Mouse (Mus musculus) cerebellum, postnatal 36 days (tissue): ENCODE data around the gene Hist4h4.
A peak's percentile ranks its signal among the peaks of the same experiment; 100 is the strongest.
"Not testable (repeated sequence)": the region's sequence is repeated elsewhere in the genome, so short reads cannot be mapped to it uniquely, and the experiment has no call there.

Experiments used
- DNase-seq, 2 experiments: peaks; one replicate each; pipeline ENCODE4 v3.0.0; 2021 to 2022; ENCODE audit warnings: mixed read lengths in 2 of 2

Hist4h4 gene

DNA sequence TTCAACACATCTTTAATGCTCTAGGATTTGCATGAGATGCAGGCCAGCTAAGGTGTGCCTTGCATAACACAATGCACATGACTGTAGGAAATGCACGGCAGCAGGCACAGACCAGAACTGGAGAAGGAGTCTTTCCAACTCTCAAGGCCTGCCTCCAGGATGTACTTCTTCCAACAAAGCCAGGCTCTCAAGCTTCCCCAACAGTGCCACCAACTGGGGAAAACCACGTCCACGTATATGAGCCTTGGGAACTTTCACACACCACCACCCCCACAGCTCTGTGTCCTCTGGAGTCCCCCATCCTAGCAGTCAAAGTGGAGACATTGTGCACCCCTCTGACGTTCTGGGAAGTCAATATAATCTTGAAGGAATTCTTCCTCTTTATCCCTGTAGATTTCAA lies 8.9 kb upstream of the Hist4h4 start:
- DNase-seq = no peak

DNA sequence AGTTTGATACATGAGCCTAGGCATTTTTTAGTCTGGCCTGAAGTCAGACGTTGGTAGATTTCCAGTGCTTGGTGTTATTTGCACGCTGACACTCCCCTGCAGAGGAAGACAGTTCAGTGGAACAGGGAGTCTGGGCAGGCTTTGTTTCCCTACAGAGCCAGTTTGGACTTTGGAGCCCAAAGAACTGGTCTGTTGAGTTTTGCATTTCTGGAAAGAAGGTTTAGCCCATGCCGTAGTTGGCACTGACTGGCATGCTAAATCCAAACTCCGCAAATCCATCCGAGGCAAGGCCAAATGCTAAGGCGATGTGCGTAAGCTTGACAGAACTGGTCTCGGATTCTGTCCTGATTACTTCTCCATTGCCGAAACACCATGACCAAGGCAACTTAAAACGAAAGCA lies 7.0 kb upstream of the Hist4h4 start:
- DNase-seq = no peak

GRCm38 (mm10) chr6:136809673-136810072 lies 5.5 kb upstream of the Hist4h4 start:
- no peak for DNase-seq

DNA sequence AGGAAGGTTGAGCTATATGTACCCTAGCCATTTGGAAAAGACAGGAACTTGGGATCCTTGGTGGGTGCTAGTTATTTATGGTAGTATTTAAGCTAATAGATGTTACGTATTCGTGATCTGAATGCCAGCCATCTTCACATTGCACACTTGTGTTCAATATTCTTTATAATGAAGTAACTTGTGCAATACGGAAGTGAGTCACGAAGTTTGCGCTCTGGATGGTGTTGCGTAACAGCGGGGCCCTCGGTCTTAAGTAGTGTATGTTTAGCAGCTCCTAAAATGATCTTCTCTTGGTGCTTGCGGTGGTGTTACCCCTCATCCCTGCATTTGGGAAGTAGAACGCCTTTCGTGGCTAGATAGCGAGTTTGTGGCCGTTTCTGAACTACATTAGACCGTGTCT lies 4.9 kb upstream of the Hist4h4 start:
- no peak for DNase-seq

GRCm38 (mm10) chr6:136808631-136809046 lies 4.4 kb upstream of the Hist4h4 start:
- peak in 1 of 2 experiments; percentile 35 for DNase-seq

DNA sequence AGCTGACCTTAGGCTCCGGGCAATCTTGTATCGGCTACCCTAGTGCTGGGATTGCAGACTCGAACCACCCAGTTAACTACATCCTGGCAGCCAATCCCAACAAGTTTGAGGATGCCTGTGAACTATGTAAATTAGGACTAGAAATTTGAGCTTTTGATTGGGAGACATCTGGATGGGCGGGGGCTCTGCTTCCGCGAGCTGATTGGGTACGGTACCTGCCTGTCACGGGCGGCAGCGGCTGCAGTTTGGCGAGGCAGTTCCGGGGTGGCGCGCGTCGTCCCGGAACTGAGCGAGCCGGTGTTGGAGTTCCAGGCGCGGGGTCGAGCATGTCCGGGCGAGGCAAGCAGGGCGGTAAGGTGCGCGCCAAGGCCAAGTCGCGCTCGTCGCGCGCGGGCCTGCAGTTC lies 3.8 kb upstream of the Hist4h4 start, which contains the start of gene H2afj:
Gene H2afj, plus strand, starts transcription at position 231 of the 404 bp plus-strand sequence.
- DNase-seq = peak; percentile 98

DNA sequence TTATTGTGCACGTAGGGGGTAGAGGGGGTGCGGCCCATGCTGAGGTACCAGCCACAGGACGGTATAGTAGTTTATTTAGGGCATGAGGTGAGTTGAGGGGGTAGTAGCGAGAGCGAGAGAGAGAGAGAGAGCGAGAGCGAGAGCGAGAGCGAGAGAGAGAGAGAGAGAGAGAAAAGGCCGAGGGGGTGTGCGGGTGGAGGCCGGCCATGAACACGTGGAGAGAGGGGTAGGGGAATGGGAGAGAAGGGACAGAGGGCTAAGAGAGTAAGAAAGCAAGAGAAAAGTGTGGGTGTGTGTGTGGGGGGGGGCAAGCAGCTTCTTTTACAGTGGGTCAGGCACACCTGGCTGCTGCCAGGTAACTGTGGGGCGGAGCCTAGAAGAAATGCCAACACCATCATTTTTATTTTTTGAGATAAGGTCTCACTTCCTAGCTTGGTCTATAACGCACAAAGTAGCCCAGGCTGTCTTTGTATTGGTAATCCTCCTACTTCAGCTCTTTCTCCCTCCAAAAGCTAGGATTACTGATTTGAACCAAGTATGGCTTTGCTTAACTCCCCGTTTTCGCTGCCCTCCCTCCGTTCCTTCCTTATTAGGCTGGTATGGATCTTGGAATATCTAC lies 3.3 kb upstream of the Hist4h4 start:
- no peak for DNase-seq

DNA sequence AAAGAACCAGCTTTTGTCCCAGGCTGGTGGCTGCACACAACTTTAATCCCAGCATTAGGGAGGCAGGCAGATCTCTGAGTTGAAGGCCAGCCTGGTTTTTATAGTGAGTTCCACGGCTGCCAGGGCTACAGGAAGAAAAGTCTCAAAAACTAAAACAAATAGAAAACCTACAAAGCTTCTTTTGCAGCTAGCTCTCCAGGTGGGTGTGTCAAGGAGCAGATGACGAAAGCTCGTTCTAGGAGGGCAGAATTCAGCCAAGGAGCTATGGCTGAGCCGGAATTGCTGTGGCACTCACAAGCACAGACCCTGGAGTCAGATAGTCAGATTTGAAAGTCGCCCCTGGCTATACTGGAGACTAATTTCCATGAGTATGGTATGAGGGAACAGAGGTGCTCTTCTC lies 2.6 kb upstream of the Hist4h4 start:
- no peak for DNase-seq

GRCm38 (mm10) chr6:136805409-136805775 lies 1.2 kb upstream of the Hist4h4 start:
- DNase-seq = no peak

DNA sequence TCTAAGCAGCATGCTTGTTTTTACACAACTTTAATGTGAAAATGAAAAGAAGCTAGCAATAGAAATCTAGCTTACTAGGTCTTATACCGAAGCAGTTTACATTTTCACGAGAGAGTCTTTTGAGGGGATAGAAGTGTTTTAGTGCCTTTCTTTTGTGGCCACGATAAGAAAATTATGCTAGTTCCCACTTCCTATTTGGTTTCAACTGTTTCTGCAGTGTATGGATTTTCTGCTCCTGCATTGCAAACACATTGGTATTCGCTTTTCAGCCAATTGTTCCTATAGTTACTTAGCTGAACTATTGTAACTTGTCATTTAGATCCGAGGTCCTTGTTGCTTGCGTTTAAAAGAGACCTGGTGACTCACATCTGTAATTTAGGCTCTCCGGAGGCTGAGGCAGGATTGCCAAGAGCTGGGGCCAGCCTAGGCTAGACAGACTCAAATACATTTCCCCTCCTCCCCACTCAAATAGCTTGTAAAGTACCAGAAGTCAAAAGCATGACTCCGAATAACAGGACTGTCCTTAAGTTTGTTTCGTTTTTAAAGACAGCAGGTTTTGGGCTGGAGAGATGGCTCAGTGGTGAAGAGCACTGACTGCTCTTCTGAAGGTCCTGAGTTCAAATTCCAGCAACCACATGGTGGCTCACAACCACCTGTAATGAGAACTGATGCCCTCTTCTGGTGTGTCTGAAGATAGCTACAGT lies 642 bp upstream of the Hist4h4 start:
- DNase-seq = no peak

- DNase-seq = no peak
Measured at GRCm38 (mm10) chr6:136803093-136803738, 999 bp downstream of the Hist4h4 start.

DNA sequence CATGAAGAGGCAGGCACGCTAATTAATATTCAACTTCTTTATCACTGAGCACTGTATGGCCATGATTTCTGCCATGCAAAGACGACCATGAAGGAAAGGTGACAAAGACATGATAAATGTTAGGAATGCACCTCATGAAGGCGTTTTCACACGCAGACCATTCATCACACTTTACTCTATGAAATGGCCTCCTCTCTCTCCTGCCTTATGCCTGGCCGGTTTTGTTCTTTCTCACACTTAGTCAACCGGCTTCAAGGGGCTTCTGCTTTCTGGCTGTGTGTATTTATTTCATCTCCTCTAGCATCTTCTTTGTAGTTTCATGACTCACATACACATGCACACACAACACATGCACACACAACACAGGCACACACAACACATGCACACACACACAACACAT lies 2.9 kb downstream of the Hist4h4 start:
- DNase-seq = no peak

DNA sequence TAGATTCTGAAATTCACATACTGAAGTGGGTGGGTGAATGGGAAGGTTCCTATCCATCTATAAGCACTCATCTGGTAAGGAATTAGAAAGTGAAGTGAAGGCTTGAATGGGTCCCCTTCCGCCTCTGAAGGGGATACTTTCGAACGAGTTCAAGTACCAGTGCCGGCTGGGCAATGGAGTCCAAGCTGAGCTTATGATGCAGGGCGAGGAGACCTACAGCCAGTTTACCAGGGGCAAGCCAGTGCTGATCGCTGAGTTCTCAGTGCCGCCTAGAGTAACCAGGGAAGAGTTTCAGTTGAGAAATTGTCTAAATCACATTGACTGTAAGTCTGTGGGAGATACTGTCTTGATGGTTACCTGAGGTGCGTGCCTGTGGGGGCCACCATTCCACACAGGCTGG lies 3.5 kb downstream of the Hist4h4 start:
- DNase-seq = no peak

DNA sequence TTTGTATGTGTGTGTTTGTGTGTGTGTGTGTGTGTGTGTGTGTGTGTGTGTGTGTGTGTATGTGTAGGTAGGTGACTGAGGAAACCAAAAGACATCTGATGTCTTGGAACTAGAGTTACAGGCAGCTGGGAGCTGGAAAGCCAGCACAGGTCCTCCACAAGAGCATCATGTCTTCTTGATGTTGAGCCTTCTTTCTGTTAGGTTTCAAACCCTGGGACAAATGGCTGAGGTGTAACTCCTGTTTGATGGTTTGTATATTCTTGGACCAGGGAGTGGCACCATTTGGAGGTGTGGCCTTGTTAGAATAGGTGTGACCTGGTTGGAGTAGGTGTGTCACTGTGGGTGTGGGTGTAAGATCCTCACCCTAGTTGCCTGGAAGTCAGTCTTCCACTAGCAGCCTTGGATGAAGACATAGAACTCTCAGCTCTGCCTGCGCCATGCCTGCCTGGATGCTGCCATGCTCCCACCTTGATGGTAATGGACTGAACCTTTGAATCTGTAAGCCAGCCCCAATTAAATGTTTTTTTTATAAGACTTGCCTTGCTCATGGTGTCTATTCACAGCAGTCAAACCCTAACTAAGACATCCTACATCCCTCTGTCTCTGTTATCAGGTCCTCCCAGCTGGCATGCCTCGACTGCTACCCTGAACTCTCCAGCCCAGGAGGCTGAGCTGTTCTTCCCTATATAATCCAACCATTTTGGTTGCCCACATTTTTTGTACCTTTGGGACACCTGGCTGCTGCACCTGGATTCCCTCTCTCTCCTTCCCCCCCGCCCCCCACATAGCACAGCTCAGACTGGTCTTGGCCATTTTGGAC lies 6.1 kb downstream of the Hist4h4 start:
- DNase-seq = not testable (repeated sequence)

DNA sequence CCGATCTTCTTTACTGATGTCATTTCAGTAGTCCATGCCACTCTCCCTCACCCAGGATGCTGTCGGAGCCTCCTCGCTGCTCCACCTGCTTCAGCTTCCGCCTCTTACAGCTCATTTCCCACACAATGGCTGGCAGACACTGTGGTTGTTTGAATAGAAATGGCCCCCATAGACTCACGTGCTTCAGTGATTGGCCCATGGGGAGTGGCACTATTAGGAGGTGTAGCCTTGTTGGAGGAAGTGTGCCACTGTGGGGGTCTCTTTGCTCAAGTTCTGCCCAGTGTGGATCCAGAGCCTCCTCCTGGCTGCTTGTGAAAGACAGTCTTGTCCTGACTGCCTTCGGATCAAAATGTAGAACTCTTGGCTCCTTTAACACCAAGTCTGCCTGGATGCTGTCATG lies 8.4 kb downstream of the Hist4h4 start:
- DNase-seq = no peak

GRCm38 (mm10) chr6:136795110-136795509 lies 9.1 kb downstream of the Hist4h4 start:
- no peak for DNase-seq

GRCm38 (mm10) chr6:136793831-136794525 lies 10.2 kb downstream of the Hist4h4 start:
- DNase-seq = no peak

- no peak for DNase-seq
Measured at GRCm38 (mm10) chr6:136792884-136793758, 11.1 kb downstream of the Hist4h4 start.

DNA sequence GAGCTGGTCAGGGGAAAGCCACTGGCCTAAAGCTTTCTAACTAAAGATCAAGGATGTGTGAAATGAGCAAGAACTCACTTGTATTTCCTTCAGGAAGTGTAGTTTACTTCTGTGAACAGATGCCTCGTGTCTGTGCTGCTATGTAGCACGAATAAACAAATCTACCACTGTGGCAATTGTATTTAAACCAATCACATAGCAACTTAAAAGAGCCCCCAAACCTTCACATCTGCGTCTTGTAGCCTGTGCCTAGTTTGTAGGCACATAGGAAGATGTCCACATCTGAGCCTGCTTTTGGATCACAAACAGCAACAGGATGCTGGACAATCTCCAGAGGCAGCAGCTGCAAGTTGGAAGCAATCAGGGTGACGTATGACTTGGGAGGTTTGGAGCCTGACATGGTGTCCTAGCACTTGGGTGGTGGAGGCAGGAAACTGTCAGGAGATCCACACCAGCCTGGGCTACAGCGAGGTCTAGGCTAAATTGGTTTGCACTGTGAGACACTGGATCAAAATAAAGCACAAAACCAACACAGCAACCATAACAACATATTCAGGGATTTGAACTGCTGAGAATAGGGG lies 14.7 kb downstream of the Hist4h4 start:
- no peak for DNase-seq

GRCm38 (mm10) chr6:136782761-136783160 lies 21.5 kb downstream of the Hist4h4 start:
- DNase-seq = no peak

DNA sequence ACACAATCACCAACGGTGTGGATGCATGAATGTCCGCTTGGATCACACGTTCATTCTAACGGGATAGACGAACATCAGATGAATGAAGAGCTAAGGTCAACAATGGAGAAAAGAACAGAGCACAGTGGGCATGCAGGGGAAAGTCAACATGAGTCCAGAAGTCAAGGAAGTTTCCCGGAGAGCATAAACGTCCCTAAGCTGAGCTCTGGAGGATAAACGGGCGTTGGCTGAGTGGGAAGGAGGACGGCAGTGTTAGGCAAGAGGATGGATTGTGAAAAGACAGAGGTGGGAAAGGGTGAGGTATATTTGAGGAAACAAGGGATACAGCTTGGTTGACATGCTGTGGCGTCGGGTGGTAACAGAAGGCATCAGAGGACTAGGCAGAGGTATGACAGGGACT lies 22.1 kb downstream of the Hist4h4 start:
- DNase-seq = no peak
